Mouse (Mus musculus) heart, embryonic 13.5 days (tissue): ENCODE data around the gene Nfib. TPM values are rescaled to one million over a fixed set of nuclear protein-coding genes. Genes with fewer than 3 reads are reported as not detected.

Experiments
- ATAC-seq: fragments of 200-750 bp; cut with Nextera tagmentation; 2 replicates; pipeline ENCODE4 v1.8.0; 2017; ENCODE audit warnings: moderate TSS enrichment; ENCODE audit not compliant: insufficient number of reproducible peaks, low FRiP score, low TSS enrichment; ENCODE audit errors: extremely low read depth
- H3K27ac ChIP-seq: fragments of 300-500 bp; sonication (generic); replicated peaks from 2 replicates; pipeline ENCODE4 v1.5.1; 2015; ENCODE audit warnings: moderate library complexity, mild to moderate bottlenecking, inconsistent platforms
- H3K27me3 ChIP-seq: fragments of 300-500 bp; sonication (generic); replicated peaks from 2 replicates; pipeline ENCODE4 v1.6.1; 2015; ENCODE audit warnings: mild to moderate bottlenecking, inconsistent platforms
- H3K36me3 ChIP-seq: fragments of 300-500 bp; sonication (generic); 2 replicates; pipeline ENCODE4 v1.6.1; 2015; ENCODE audit warnings: mild to moderate bottlenecking, inconsistent platforms
- H3K4me1 ChIP-seq: fragments of 300-500 bp; sonication (generic); 2 replicates; pipeline ENCODE4 v1.6.1; 2015; ENCODE audit warnings: inconsistent platforms
- H3K4me2 ChIP-seq: fragments of 300-500 bp; sonication (generic); 2 replicates; pipeline ENCODE4 v1.6.1; 2015; ENCODE audit warnings: inconsistent platforms, mild to moderate bottlenecking, moderate library complexity
- H3K4me3 ChIP-seq: fragments of 300-500 bp; sonication (generic); 2 replicates; pipeline ENCODE4 v1.5.1; 2015; ENCODE audit warnings: moderate library complexity, mild to moderate bottlenecking, inconsistent platforms
- H3K9ac ChIP-seq: fragments of 300-500 bp; sonication (generic); 2 replicates; pipeline ENCODE4 v1.6.1; 2015; ENCODE audit warnings: inconsistent platforms, mild to moderate bottlenecking, moderate library complexity
- H3K9me3 ChIP-seq: fragments of 300-500 bp; sonication (generic); 2 replicates; pipeline ENCODE4 v1.6.1; 2016; ENCODE audit warnings: inconsistent platforms
- WGBS: fragments of 180-500 bp; shearing (Covaris S2); methylation state at CpG from one replicate; pipeline ENCODE4 v1.1.7; 2015; ENCODE audit warnings: mixed read lengths; 5-methylcytosine and 5-hydroxymethylcytosine counted together
- polyA plus RNA-seq: library from polyadenylated mRNA; unstranded; fragments of >200 nt; fragmentation: Nextera tagmentation; extraction: Ambion mirVana; gene quantifications from 2 replicates; pipeline ENCODE4 v1.2.1, GENCODE M21; 2015

Gene Nfib
- polyA plus RNA-seq = 53.0 and 57.9 TPM in 2 replicates

- no peaks in the 10 kb centered on the region for H3K36me3 ChIP-seq
- no peaks in the 10 kb centered on the region for H3K9me3 ChIP-seq
- H3K27ac ChIP-seq = peak within 1 kb of the TSS; percentile 78
- 52% methylated on average over 23 of the region's 23 CpGs for whole genome bisulfite sequencing
- peak within 1 kb of the TSS; percentile 59 for H3K9ac ChIP-seq
- H3K27me3 ChIP-seq = no peaks in the 10 kb centered on the region
- peak within 1 kb of the TSS; percentile 42 for H3K4me2 ChIP-seq
- peaks cover 70% of the 10 kb centered on the region for H3K4me1 ChIP-seq
- ATAC-seq = no peak
- H3K4me3 ChIP-seq = no peak within 1 kb of the TSS
Measured at GRCm38 (mm10) chr4:82704841-82705794, at the start of gene Nfib. TSS of gene Nfib (minus strand) at chr4:82705750.

GRCm38 (mm10) chr4:82735764-82736163 lies 30.2 kb upstream of the Nfib start:
- no peak overlapping the region for H3K4me2 ChIP-seq
- 22% methylated on average over 5 of the region's 5 CpGs for WGBS
- H3K9me3 ChIP-seq = no peaks in the 10 kb centered on the region
- peaks cover 16% of the 10 kb centered on the region for H3K4me1 ChIP-seq
- no peak for ATAC-seq
- no peak overlapping the region for H3K4me3 ChIP-seq
- H3K9ac ChIP-seq = no peak overlapping the region
- H3K27me3 ChIP-seq = no peaks in the 10 kb centered on the region
- H3K27ac ChIP-seq = peak overlapping the region; percentile 72
- no peaks in the 10 kb centered on the region for H3K36me3 ChIP-seq

GRCm38 (mm10) chr4:82734765-82735481 lies 29.4 kb upstream of the Nfib start:
- H3K27ac ChIP-seq = peak overlapping the region; percentile 72

GRCm38 (mm10) chr4:82734348-82734747 lies 28.8 kb upstream of the Nfib start:
- H3K36me3 ChIP-seq = no peaks in the 10 kb centered on the region
- H3K27me3 ChIP-seq = no peaks in the 10 kb centered on the region
- H3K9ac ChIP-seq = no peak overlapping the region
- H3K27ac ChIP-seq = peak overlapping the region; percentile 72
- H3K4me1 ChIP-seq = peaks cover 16% of the 10 kb centered on the region
- WGBS = 51% methylated on average over 5 of the region's 5 CpGs
- no peaks in the 10 kb centered on the region for H3K9me3 ChIP-seq
- no peak for ATAC-seq
- H3K4me2 ChIP-seq = no peak overlapping the region
- H3K4me3 ChIP-seq = no peak overlapping the region

More at GRCm38 (mm10) chr4:82734765-82735481, 29.4 kb upstream of the Nfib start:
- Histone ChIP-seq H3K4me1 (peaks cover 16% of the 10 kb centered on the region), H3K4me3 (no peak overlapping the region), H3K9me3 (no peaks in the 10 kb centered on the region), H3K4me2 (no peak overlapping the region), H3K9ac (no peak overlapping the region), H3K27me3 (no peaks in the 10 kb centered on the region), H3K36me3 (no peaks in the 10 kb centered on the region)
- no peak for ATAC-seq
- 71% methylated on average over 22 of the region's 22 CpGs for WGBS

- no peak overlapping the region for H3K4me3 ChIP-seq
- H3K27me3 ChIP-seq = no peaks in the 10 kb centered on the region
- WGBS = 81% methylated on average over 3 of the region's 3 CpGs
- no peak for ATAC-seq
- no peak overlapping the region for H3K27ac ChIP-seq
- H3K36me3 ChIP-seq = no peaks in the 10 kb centered on the region
- H3K9me3 ChIP-seq = no peaks in the 10 kb centered on the region
- H3K9ac ChIP-seq = no peak overlapping the region
- H3K4me1 ChIP-seq = peaks cover 16% of the 10 kb centered on the region
- H3K4me2 ChIP-seq = no peak overlapping the region
Measured at GRCm38 (mm10) chr4:82733636-82734035, 28.1 kb upstream of the Nfib start.

GRCm38 (mm10) chr4:82730248-82730887 lies 24.8 kb upstream of the Nfib start:
- 76% methylated on average over 5 of the region's 5 CpGs for WGBS
- Histone ChIP-seq H3K9ac (no peak overlapping the region), H3K4me2 (no peak overlapping the region), H3K27me3 (no peaks in the 10 kb centered on the region), H3K4me3 (no peak overlapping the region), H3K4me1 (peaks cover 11% of the 10 kb centered on the region), H3K27ac (no peak overlapping the region), H3K36me3 (no peaks in the 10 kb centered on the region), H3K9me3 (no peaks in the 10 kb centered on the region)
- ATAC-seq = no peak

- ATAC-seq = no peak
- WGBS = 68% methylated on average over 10 of the region's 10 CpGs
Measured at GRCm38 (mm10) chr4:82724058-82724457, 18.5 kb upstream of the Nfib start.

GRCm38 (mm10) chr4:82723048-82723447 lies 17.5 kb upstream of the Nfib start:
- Histone ChIP-seq H3K4me3 (no peak overlapping the region), H3K9ac (no peak overlapping the region), H3K4me2 (no peak overlapping the region), H3K4me1 (no peaks in the 10 kb centered on the region), H3K27me3 (no peaks in the 10 kb centered on the region), H3K27ac (no peak overlapping the region), H3K9me3 (0 out of 2 replicates have a peak, but pooled peaks cover 6% of the 10 kb centered on the region), H3K36me3 (no peaks in the 10 kb centered on the region)
- 72% methylated on average over 8 of the region's 8 CpGs for WGBS
- no peak for ATAC-seq

More at GRCm38 (mm10) chr4:82724058-82724457, 18.5 kb upstream of the Nfib start:
- no peak overlapping the region for H3K4me2 ChIP-seq
- no peak overlapping the region for H3K27ac ChIP-seq
- no peaks in the 10 kb centered on the region for H3K4me1 ChIP-seq
- no peak overlapping the region for H3K9ac ChIP-seq
- 0 out of 2 replicates have a peak, but pooled peaks cover 5% of the 10 kb centered on the region for H3K9me3 ChIP-seq
- no peaks in the 10 kb centered on the region for H3K36me3 ChIP-seq
- H3K27me3 ChIP-seq = no peaks in the 10 kb centered on the region
- H3K4me3 ChIP-seq = no peak overlapping the region

- Histone ChIP-seq H3K4me2 (no peak overlapping the region), H3K27me3 (no peaks in the 10 kb centered on the region), H3K27ac (no peak overlapping the region), H3K4me3 (no peak overlapping the region), H3K36me3 (no peaks in the 10 kb centered on the region), H3K9ac (no peak overlapping the region), H3K4me1 (no peaks in the 10 kb centered on the region), H3K9me3 (0 out of 2 replicates have a peak, but pooled peaks cover 6% of the 10 kb centered on the region)
- no peak for ATAC-seq
- WGBS = 76% methylated on average over 2 of the region's 2 CpGs
Measured at GRCm38 (mm10) chr4:82715833-82716232, 10.3 kb upstream of the Nfib start.

- Histone ChIP-seq H3K4me3 (no peak overlapping the region), H3K27me3 (no peaks in the 10 kb centered on the region), H3K27ac (no peak overlapping the region), H3K4me1 (peaks cover 28% of the 10 kb centered on the region), H3K36me3 (no peaks in the 10 kb centered on the region), H3K9ac (no peak overlapping the region), H3K4me2 (no peak overlapping the region), H3K9me3 (no peaks in the 10 kb centered on the region)
- WGBS = 68% methylated on average over 7 of the region's 7 CpGs
- no peak for ATAC-seq
Measured at GRCm38 (mm10) chr4:82711611-82712295, 6.2 kb upstream of the Nfib start.
